Mouse (Mus musculus): ENCODE measurements around the gene Me3. TPM values are rescaled to one million over a fixed set of nuclear protein-coding genes. Genes with fewer than 3 reads are reported as not detected.

Gene Me3
- polyA plus RNA-seq, 1 experiment from 2014 or later = 0.16 TPM

DNA sequence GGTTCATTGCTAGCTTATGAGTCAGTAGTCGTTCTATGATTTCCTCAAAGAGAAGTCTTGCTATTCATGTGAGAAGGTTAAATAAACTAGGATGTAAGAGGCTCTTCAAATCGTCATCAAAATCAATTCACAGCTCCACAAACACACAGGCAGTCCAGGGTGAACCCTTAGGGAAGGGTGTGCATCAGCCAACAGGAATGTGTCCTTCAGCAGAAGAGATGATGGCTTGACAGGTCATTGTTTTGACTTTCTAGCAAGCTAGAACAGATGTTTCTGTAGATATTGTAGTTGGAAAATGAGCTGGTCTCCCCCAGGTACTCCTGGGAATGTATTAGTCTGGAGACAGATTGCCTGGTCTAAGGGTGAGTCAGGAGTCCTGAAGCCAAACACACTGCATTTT lies 177.2 kb downstream of the Me3 start:
- DNase-seq (ENCODE audit: low spot score) = no peak

- DNase-seq (ENCODE audit: low spot score) = no peak
Observed at GRCm38 (mm10) chr7:89828436-89829065, 196.4 kb downstream of the Me3 start.

DNA sequence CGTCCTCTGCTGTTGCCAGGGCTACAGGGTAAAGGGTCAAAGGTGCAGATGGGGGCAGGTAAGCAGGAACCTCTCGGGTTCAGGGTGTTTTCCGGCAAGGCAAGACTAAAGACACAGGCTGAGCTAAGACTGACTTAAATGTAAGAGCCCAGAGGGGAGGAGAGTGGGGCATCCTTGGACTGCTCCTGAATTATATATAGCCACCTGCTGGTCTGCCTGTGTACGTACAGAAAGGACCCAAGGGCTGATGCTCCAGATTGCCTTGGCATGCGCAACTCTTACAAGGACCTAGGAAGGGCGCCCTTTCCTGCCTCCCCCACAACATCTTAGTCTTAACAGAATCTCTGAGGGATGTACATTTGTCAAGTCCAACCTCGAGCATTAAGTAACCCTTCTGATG lies 197.0 kb downstream of the Me3 start:
- no peak for DNase-seq (ENCODE audit: low spot score)

GRCm38 (mm10) chr7:89833521-89833920 lies 201.3 kb downstream of the Me3 start:
- no peak for DNase-seq (ENCODE audit: low spot score)

GRCm38 (mm10) chr7:89835566-89835965 lies 203.4 kb downstream of the Me3 start:
- DNase-seq (ENCODE audit: low spot score) = no peak

GRCm38 (mm10) chr7:89836676-89837075 lies 204.5 kb downstream of the Me3 start:
- no peak for DNase-seq (ENCODE audit: low spot score)

DNA sequence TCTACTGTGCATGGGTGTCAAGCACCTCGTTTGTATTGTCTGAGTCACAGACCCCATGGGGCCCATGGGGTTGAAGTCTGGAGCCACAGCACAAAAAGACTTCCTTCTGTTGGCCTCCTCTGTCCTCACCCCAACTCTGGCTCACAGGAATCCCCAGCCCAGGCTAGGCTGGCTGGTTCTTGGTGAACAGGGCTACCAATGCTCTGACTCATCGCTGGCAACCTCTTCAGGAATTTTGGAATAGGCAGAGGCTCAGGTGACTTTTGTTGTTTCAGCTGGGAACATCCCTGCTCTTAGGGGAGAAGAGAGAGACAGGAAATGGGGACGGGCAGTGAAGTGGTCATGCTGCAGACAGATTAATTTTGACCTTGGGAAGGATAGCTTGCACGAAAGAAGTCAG lies 205.6 kb downstream of the Me3 start:
- DNase-seq (ENCODE audit: low spot score) = no peak

- DNase-seq (ENCODE audit: low spot score) = no peak
Observed at GRCm38 (mm10) chr7:89839721-89840120, 207.5 kb downstream of the Me3 start.

- peak; percentile 71 for DNase-seq (ENCODE audit: low spot score)
Observed at GRCm38 (mm10) chr7:89841670-89842403, 209.6 kb downstream of the Me3 start.

DNA sequence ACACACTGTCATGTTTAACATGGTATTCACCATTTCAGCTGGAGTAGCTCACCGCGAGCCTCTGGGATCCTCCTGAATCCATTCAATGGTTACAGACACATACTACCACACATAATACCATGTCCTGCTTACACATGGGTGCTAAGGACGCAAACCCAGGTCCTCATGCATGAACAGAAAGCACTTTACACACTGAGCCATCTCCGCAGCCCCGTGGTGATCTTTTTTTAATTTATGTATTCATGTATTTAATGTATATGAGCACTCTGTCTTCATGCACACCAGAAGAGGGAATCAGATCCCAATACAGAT lies 210.2 kb downstream of the Me3 start:
- DNase-seq (ENCODE audit: low spot score) = no peak

GRCm38 (mm10) chr7:89843121-89843520 lies 210.9 kb downstream of the Me3 start:
- no peak for DNase-seq (ENCODE audit: low spot score)

DNA sequence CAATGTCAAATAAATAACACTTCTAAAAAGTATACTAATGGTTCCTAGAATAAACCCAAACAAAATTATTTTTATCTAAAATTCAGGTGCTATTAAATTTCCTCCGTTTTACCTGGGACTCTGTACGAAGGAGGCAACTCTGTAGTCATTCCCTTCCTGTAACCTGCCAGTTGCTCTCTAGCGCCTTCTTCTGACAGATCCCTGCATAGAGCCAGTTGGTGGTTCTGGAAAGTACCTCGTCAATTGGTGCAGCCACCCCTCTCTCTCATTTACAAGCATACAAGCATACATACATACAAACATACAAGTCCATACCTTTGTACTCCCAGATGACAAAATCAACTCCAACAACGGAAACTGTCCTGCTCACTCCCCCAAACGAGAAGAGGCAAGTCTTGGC lies 211.3 kb downstream of the Me3 start:
- peak; percentile 18 for DNase-seq (ENCODE audit: low spot score)

GRCm38 (mm10) chr7:89845669-89846068 lies 213.5 kb downstream of the Me3 start:
- DNase-seq (ENCODE audit: low spot score) = no peak

- no peak for DNase-seq (ENCODE audit: low spot score)
Observed at GRCm38 (mm10) chr7:89850510-89850909, 218.3 kb downstream of the Me3 start.

DNA sequence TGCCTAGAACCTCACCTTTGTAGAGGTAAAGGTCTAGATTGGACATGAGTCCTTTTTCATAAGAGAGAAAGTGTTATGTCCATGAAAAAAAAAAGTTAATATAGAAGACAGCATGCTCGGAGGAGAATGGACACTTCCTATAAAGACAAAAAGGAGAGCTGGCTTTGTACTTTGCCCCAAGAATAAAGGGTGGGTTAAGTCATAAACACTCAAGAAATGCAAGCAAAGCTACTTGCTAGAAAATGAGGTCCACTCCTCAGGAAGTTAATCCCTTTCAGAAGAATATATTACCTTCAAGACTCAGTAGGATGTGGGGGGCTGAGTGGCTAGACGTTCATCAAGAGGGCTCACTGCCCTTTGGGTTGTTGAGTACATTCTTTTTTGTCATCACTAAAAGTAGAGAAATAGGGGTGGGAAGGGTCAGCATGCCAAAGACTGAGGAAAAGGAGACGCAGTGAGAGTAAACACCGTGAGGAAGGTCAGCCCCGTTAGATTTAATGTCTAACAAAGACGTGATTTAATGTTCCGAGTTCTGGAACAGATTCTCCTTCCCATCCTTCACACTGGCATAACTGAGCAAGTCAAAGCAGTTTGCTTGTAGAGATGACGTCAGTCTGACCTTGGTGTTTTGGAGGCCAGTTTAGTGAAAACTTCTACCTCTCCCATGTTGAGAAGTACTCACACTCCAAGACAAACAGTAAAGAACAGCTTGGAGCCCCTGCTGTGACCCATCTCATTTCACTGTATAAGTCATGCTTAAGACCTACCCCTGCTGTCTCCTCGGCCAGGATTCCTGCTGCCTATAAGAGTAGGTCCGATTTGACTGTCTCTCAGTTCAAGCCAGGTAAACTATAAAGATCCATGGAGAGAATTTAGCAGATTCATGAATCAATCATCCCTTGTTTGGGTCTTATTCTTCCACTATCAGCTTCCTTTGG lies 220.2 kb downstream of the Me3 start:
- DNase-seq (ENCODE audit: low spot score) = no peak

- DNase-seq (ENCODE audit: low spot score) = no peak
Observed at GRCm38 (mm10) chr7:89853131-89853530, 220.9 kb downstream of the Me3 start.

DNA sequence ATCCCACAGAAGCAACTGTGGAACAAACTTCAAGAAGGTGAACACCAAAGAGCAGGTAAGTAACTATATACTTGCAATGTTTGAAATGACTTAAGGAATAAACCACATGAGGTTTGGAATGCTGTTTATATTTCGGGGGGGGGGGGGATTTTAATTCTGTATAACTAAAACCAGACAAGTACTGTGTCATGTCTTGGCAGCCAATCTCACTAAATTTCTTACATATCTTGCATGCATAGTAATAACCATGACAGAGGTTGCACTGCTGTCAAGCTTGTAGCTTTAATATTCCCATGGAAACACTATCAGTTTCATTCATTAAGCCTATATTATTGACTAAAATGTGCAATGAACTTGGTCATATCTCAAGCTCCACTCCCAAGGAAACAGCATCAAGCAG lies 223.0 kb downstream of the Me3 start:
- no peak for DNase-seq (ENCODE audit: low spot score)

DNA sequence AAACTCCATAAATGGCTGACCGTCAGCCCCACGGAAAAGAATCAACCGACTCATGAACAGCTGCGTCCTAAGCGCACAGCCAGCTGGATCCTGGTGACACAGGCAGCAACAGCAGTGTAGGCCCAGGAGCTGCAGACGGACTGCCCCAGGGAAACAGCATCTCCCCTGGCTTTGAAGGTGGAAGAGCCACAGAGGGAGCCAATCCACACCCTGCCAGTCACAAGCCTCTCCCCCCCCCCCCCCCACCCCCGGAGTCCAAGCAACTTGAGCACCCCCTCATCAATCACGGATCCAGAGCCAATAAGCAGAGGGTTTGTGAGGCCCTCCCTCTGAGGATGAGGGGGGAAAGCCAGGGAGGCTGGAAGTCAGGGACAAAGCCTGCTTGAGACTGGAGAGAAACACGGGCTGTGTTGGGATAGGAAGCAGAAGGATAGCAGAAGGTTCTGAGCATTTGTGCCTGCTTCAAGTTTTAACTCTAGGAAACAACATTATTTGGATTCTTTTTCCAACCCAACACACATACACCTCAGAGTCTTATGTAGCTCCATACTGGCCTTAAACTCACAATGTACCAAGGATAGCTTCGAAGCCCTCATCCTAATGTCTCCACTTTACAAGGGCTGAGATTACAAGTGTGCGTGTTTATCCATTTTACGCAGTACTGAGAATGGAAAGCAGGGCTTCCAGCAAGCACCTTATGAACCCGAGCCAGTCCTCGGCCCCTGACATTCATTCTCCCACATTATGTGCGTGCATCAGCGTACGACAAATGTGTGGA lies 224.4 kb downstream of the Me3 start:
- no peak for DNase-seq (ENCODE audit: low spot score)

GRCm38 (mm10) chr7:89864769-89865168 lies 232.6 kb downstream of the Me3 start:
- DNase-seq (ENCODE audit: low spot score) = no peak

DNA sequence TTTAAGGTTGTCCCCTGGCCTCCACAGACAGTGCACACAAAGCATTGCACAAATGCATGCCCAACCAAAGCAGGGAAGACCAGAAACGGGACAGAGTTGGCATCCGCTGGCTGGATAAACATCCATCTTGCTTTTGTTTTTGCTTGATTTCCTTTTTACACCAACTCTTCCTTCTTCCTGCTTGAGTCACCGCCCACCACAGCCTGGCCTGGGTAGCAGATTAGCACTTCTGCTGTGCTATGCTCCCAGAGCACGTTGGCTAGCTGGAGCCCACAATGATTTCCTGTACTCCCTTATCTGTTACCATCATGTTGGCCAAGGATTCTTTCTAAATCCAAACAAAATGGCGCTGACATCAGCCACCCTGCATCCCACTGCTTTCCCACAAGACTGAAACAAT lies 235.0 kb downstream of the Me3 start:
- DNase-seq (ENCODE audit: low spot score) = no peak

GRCm38 (mm10) chr7:89879686-89880085 lies 247.5 kb downstream of the Me3 start:
- no peak for DNase-seq (ENCODE audit: low spot score)

All from thymus, postnatal 0 days (tissue).